Mouse (Mus musculus): ENCODE measurements around the gene Gm47959. TPM values are rescaled to one million over a fixed set of nuclear protein-coding genes. Genes with fewer than 3 reads are reported as not detected.
"Not testable (repeated sequence)": the region's sequence is repeated elsewhere in the genome, so short reads cannot be mapped to it uniquely, and the experiment has no call there.

Gm47959 gene
- total RNA-seq (2014; rRNA removed): not detected in 2 replicates
- not detected in 2 replicates for polyA plus RNA-seq (2015; fragmentation: Nextera tagmentation; extraction: Ambion mirVana)

GRCm38 (mm10) chr1:83000306-83000705 is at the start of gene Gm47959:
Gene Gm47959 (plus strand): TSS chr1:83000548.
- H3K27me3 ChIP-seq (ENCODE audit: insufficient read depth, low read length); DNase-seq (ENCODE audit: low spot score); H3K4me2 ChIP-seq (ENCODE audit: low read depth, low read length); ATAC-seq; H3K4me3 ChIP-seq (ENCODE audit: low read length); H3K36me3 ChIP-seq (ENCODE audit: insufficient read depth, low read length); H3K4me1 ChIP-seq (ENCODE audit: insufficient read depth, low read length); H3K9ac ChIP-seq (replicated peaks; ENCODE audit: low read length); H3K27ac ChIP-seq; H3K9me3 ChIP-seq (ENCODE audit: low read length): not testable (repeated sequence)
- WGBS: 94% methylated on average over 5 of the region's 9 CpGs

GRCm38 (mm10) chr1:82955913-82956312 is 44.4 kb upstream of the Gm47959 start, which contains the start of gene Gm7544:
Gene Gm7544 (minus strand): TSS chr1:82956013.
- not testable (repeated sequence) for DNase-seq (ENCODE audit: low spot score); H3K36me3 ChIP-seq (ENCODE audit: insufficient read depth, low read length); ATAC-seq; H3K27ac ChIP-seq; H3K9ac ChIP-seq (replicated peaks; ENCODE audit: low read length); H3K4me3 ChIP-seq (ENCODE audit: low read length); H3K4me1 ChIP-seq (ENCODE audit: insufficient read depth, low read length); H3K4me2 ChIP-seq (ENCODE audit: low read depth, low read length); H3K27me3 ChIP-seq (ENCODE audit: insufficient read depth, low read length); H3K9me3 ChIP-seq (ENCODE audit: low read length)

GRCm38 (mm10) chr1:82959870-82960385 is 40.4 kb upstream of the Gm47959 start, which contains the start of gene Gm47955:
Gene Gm47955 (plus strand): TSS chr1:82960286.
- Histone ChIP-seq H3K9me3 (ENCODE audit: low read length) (no peaks in the 10 kb centered on the region), H3K36me3 (ENCODE audit: insufficient read depth, low read length) (no peaks in the 10 kb centered on the region), H3K4me1 (ENCODE audit: insufficient read depth, low read length) (no peaks in the 10 kb centered on the region), H3K27ac (no peak within 1 kb of the TSS), H3K4me2 (ENCODE audit: low read depth, low read length) (no peak within 1 kb of the TSS), H3K4me3 (ENCODE audit: low read length) (no peak within 1 kb of the TSS), H3K9ac (replicated peaks; ENCODE audit: low read length) (no peak within 1 kb of the TSS), H3K27me3 (ENCODE audit: insufficient read depth, low read length) (no peaks in the 10 kb centered on the region)
- ATAC-seq (no peak), DNase-seq (ENCODE audit: low spot score) (no peak)
- 90% methylated on average over 11 of the region's 11 CpGs for WGBS
- TF ChIP-seq CTCF (IDR thresholded peaks at IDR 0.05; ENCODE audit: low read depth): no peak

GRCm38 (mm10) chr1:82966413-82966812 is 33.9 kb upstream of the Gm47959 start:
- WGBS: 69% methylated on average over 3 of the region's 3 CpGs
- Histone ChIP-seq H3K4me1 (ENCODE audit: insufficient read depth, low read length) (no peaks in the 10 kb centered on the region), H3K36me3 (ENCODE audit: insufficient read depth, low read length) (no peaks in the 10 kb centered on the region), H3K27me3 (ENCODE audit: insufficient read depth, low read length) (no peaks in the 10 kb centered on the region), H3K9ac (replicated peaks; ENCODE audit: low read length) (no peak overlapping the region), H3K4me2 (ENCODE audit: low read depth, low read length) (no peak overlapping the region), H3K9me3 (ENCODE audit: low read length) (no peaks in the 10 kb centered on the region), H3K27ac (no peak overlapping the region), H3K4me3 (ENCODE audit: low read length) (no peak overlapping the region)
- ATAC-seq (no peak), DNase-seq (ENCODE audit: low spot score) (no peak)
- TF ChIP-seq CTCF (IDR thresholded peaks at IDR 0.05; ENCODE audit: low read depth): no peak

- no peak overlapping the region for H3K4me2 ChIP-seq (ENCODE audit: low read depth, low read length)
- WGBS: 64% methylated on average over 4 of the region's 4 CpGs
- H3K36me3 ChIP-seq (ENCODE audit: insufficient read depth, low read length): no peaks in the 10 kb centered on the region
- H3K4me3 ChIP-seq (ENCODE audit: low read length): no peak overlapping the region
- TF ChIP-seq CTCF (IDR thresholded peaks at IDR 0.05; ENCODE audit: low read depth): no peak
- no peak overlapping the region for H3K9ac ChIP-seq (replicated peaks; ENCODE audit: low read length)
- ATAC-seq: no peak
- DNase-seq (ENCODE audit: low spot score): no peak
- H3K27ac ChIP-seq: no peak overlapping the region
- H3K9me3 ChIP-seq (ENCODE audit: low read length): no peaks in the 10 kb centered on the region
- H3K4me1 ChIP-seq (ENCODE audit: insufficient read depth, low read length): no peaks in the 10 kb centered on the region; the same call in 1 of the 2 replicates
- no peaks in the 10 kb centered on the region for H3K27me3 ChIP-seq (ENCODE audit: insufficient read depth, low read length)
These were observed 28.3 kb upstream of the Gm47959 start for GRCm38 (mm10) chr1:82972046-82972445.

GRCm38 (mm10) chr1:82973244-82973643 is 27.1 kb upstream of the Gm47959 start:
- no peaks in the 10 kb centered on the region for H3K36me3 ChIP-seq (ENCODE audit: insufficient read depth, low read length)
- no peak for TF ChIP-seq CTCF (IDR thresholded peaks at IDR 0.05; ENCODE audit: low read depth)
- ATAC-seq (no peak), DNase-seq (ENCODE audit: low spot score) (no peak)
- no peak overlapping the region for H3K4me2 ChIP-seq (ENCODE audit: low read depth, low read length)
- H3K4me3 ChIP-seq (ENCODE audit: low read length): no peak overlapping the region
- WGBS: 85% methylated on average over 1 of the region's 1 CpGs
- no peak overlapping the region for H3K27ac ChIP-seq
- no peaks in the 10 kb centered on the region for H3K27me3 ChIP-seq (ENCODE audit: insufficient read depth, low read length)
- H3K4me1 ChIP-seq (ENCODE audit: insufficient read depth, low read length): no peaks in the 10 kb centered on the region; the same call in 1 of the 2 replicates
- H3K9me3 ChIP-seq (ENCODE audit: low read length): no peaks in the 10 kb centered on the region
- H3K9ac ChIP-seq (replicated peaks; ENCODE audit: low read length): no peak overlapping the region

- Histone ChIP-seq H3K4me2 (ENCODE audit: low read depth, low read length) (no peak overlapping the region), H3K27me3 (ENCODE audit: insufficient read depth, low read length) (no peaks in the 10 kb centered on the region), H3K4me3 (ENCODE audit: low read length) (no peak overlapping the region), H3K9me3 (ENCODE audit: low read length) (no peaks in the 10 kb centered on the region), H3K27ac (no peak overlapping the region), H3K4me1 (ENCODE audit: insufficient read depth, low read length) (no peaks in the 10 kb centered on the region; the same call in 1 of the 2 replicates), H3K36me3 (ENCODE audit: insufficient read depth, low read length) (no peaks in the 10 kb centered on the region), H3K9ac (replicated peaks; ENCODE audit: low read length) (no peak overlapping the region)
- WGBS: 82% methylated on average over 6 of the region's 6 CpGs
- no peak for TF ChIP-seq CTCF (IDR thresholded peaks at IDR 0.05; ENCODE audit: low read depth)
- no peak for ATAC-seq
- DNase-seq (ENCODE audit: low spot score): no peak
These were observed 26.4 kb upstream of the Gm47959 start for GRCm38 (mm10) chr1:82973901-82974300.
